Mouse (Mus musculus) T-helper 2 cell (primary cell): ENCODE measurements around the gene Atraid.

Experiments used
- in situ Hi-C: fragments of 300-600 bp; cut with MboI, MseI; formaldehyde crosslinking; loops from one replicate; pipeline ENCODE4 v1.15.1; 2025; ENCODE audit warnings: high pct_unique_total_duplicates

Gene Atraid

GRCm38 (mm10) chr5:31094100-31094798 is 46.1 kb downstream of the Atraid start:
- in situ Hi-C loops: no loop called here

DNA sequence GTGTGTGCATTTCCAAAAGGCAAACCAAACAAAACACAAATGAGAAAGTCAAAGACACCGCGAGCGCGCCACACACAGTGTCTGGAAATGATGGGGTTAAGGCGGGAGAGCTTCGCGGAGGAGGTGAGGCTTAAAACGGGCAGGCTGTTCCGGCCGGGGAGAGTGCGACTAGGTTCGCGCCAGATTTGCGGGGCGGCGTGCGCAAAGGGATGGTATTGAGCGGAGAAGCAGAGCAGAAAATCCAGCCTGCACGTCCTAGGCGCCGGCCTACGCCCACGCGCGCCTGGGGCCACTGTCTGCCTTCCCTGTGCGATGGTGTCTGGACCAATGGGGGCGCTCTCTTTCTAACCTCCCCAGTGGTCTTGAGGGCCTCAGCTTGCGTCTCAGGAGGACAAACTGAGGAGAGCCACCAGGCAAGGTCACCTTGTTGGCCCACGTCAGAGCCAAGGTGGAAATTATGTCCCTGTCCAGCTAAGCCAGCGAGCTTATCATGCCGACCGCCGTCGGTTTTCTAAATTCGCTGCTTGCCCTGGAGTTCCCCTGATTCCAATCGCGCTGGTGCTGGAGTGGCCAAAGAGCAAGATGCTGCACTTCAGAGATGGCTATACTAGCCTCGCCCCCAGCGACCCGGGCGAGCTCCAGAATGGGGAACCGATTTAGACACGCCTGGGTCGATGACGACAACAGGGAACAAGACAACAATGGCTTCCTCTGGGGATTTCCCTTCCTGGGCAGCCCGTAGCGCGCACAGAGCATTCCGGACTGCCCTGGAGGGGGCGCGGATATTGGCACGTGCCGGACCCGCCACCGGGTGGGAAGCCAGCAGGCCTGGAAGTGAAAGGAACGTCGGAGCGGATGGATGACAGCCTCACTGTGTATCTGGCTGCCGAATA is 46.9 kb downstream of the Atraid start:
- in situ Hi-C loops: no loop called here

DNA sequence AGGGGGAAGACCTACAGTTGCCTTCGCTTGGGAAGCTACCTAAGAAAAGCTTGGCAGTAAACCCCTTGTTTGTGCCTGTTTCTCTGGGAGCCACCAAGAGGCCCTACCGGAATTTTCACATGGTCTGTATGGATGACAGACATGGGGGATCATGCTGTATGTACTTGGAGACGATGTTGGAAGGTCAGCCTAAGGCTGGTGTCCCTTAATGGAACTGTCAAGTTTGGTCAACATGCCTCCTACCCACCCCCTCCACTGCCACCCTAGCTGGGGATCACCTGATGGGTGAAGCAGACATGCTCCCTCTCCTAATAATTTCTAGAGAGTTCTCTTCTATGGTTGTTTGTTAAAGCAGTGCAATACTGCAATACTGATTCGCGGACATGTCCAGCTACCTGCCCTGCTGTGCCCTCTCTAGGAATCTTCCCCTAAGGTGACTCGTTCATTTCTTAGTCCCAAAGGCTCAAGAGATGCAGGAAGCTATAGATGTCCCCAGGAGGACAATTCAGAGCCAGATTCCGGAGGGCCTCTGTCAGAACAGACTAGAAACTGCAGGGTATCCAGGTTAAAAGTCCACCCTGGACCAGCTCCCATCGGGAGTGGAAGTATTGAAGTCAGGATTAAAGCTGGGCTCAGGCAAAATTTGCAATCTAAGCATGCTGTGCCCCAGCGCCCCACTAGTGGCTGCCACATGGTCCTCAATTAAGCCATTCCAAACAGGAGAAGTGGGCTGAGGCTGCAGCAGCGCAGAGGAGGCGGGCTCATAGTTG is 47.8 kb downstream of the Atraid start:
- in situ Hi-C loops: no loop called here
